Mouse (Mus musculus) cortical plate, adult 2 months (tissue): Measurements from ENCODE around the gene Lrrc8d. TPM values are rescaled to one million over a fixed set of nuclear protein-coding genes. Genes with fewer than 3 reads are reported as not detected.
"Not testable (repeated sequence)": the region's sequence is repeated elsewhere in the genome, so short reads cannot be mapped to it uniquely, and the experiment has no call there.

Source experiments
- H3K27ac ChIP-seq: fragments of 200-500 bp; 2 replicates; pipeline ENCODE4 v1.5.1; 2012; ENCODE audit warnings: low read length, control low read depth, inconsistent platforms; ENCODE audit not compliant: insufficient read depth
- H3K4me1 ChIP-seq: fragments of 200-500 bp; 2 replicates; pipeline ENCODE4 v1.6.1; 2011; ENCODE audit warnings: low read length; ENCODE audit not compliant: control insufficient read depth, insufficient read depth
- H3K4me3 ChIP-seq: fragments of 200-500 bp; 2 replicates; pipeline ENCODE4 v1.5.1; 2011; ENCODE audit warnings: mild to moderate bottlenecking, low read length, control low read depth; ENCODE audit not compliant: insufficient read depth
- CTCF ChIP-seq: fragments of 200-500 bp; IDR thresholded peaks from 2 replicates; pipeline ENCODE4 v1.5.1; 2011; ENCODE audit warnings: mild to moderate bottlenecking, control low read depth, low read length; ENCODE audit not compliant: insufficient read depth; ENCODE audit errors: extremely low read depth
- POLR2A ChIP-seq: fragments of 200-500 bp; IDR thresholded peaks from 2 replicates; pipeline ENCODE4 v1.6.1; 2011; ENCODE audit warnings: mild to moderate bottlenecking, low read length, control low read depth; ENCODE audit not compliant: insufficient read depth; ENCODE audit errors: extremely low read depth
- polyA plus RNA-seq: library from polyadenylated mRNA; depleted of rRNA; stranded (reverse); fragments of >200 nt; gene quantifications from 2 replicates; pipeline ENCODE4 v1.2.3, GENCODE M21; 2012

Gene Lrrc8d
- polyA plus RNA-seq, 1 experiment, result 12.9 TPM

- H3K4me1 ChIP-seq, result peaks cover 5% of the 10 kb centered on the region; the same call in 1 of the 2 replicates
- TF ChIP-seq CTCF (no peak), POLR2A (no peak)
- H3K4me3 ChIP-seq, result no peak overlapping the region
- H3K27ac ChIP-seq, result no peak overlapping the region
Measured at GRCm38 (mm10) chr5:105683912-105684350, 15.8 kb upstream of the Lrrc8d start.

- no peak overlapping the region for H3K4me3 ChIP-seq
- peaks cover 3% of the 10 kb centered on the region; the same call in 1 of the 2 replicates for H3K4me1 ChIP-seq
- TF ChIP-seq CTCF (peak; percentile 83), POLR2A (no peak)
- no peak overlapping the region for H3K27ac ChIP-seq
Measured at GRCm38 (mm10) chr5:105684861-105685600, 14.7 kb upstream of the Lrrc8d start.

- not testable (repeated sequence) for H3K4me3 ChIP-seq, H3K4me1 ChIP-seq, H3K27ac ChIP-seq
Measured at GRCm38 (mm10) chr5:105685780-105686305, 13.9 kb upstream of the Lrrc8d start.

DNA sequence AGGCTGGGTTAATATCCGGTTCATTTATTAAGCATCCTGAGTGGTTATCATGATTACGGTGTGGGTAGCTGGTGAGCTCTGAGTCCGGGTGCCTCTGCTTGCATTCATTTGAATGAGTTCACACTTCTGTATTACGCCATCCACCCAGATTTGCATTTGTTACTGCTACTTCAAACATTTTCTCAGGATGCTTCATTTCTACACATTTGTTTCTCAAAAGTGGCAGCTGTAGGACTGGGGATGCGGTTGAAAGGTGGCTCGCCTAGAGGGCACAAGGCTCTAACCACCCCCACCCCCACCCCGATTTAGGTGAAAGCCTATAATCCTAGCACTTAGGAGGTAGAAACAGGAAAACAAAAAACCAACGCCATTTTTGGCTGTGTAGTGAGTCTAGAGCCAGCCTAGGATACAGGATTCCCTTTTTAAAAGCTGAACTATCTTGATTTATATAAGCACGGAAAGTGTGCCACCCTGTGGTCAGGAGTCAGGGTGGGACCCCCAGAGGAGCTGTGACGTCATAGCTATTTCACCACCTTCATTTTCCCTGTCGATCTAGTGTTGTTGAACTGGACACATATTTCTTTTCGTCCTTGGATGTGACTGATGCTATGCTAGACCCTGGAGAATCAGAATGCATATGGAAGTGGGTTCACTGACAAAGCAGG is 13.3 kb upstream of the Lrrc8d start:
- peaks cover 3% of the 10 kb centered on the region; the same call in 1 of the 2 replicates for H3K4me1 ChIP-seq
- no peak overlapping the region for H3K27ac ChIP-seq
- no peak overlapping the region for H3K4me3 ChIP-seq
- TF ChIP-seq POLR2A (no peak), CTCF (no peak)

- no peak overlapping the region for H3K4me3 ChIP-seq
- 0 out of 2 replicates have a peak overlapping the region, but pooled peaks have one; percentile 31 for H3K27ac ChIP-seq
- TF ChIP-seq POLR2A (no peak), CTCF (no peak)
- no peaks in the 10 kb centered on the region for H3K4me1 ChIP-seq
Measured at GRCm38 (mm10) chr5:105690502-105691454, 9.0 kb upstream of the Lrrc8d start.

DNA sequence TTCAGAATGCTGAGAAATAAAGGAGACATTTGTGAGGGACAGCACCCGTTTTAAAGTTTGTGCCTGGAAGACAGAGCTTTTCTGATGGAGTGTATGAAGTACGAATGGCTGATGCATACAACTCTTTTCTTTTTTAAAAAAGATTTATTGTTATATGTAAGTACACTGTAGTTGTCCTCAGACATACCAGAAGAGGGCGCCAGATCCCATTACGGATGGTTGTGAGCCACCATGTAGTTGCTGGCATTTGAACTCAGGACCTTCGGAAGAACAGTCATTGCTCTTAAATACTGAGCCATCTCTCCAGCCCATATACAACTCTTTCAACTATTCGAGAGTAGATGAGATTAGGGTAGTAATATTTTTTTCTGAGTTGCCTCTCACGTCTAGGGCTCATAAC is 8.1 kb upstream of the Lrrc8d start:
- TF ChIP-seq POLR2A, result no peak
- TF ChIP-seq CTCF, result peak; percentile 31; the same call in 1 of the 2 replicates
- H3K27ac ChIP-seq, result no peak overlapping the region
- H3K4me1 ChIP-seq, result no peaks in the 10 kb centered on the region
- no peak overlapping the region for H3K4me3 ChIP-seq

GRCm38 (mm10) chr5:105694339-105694930 is 5.3 kb upstream of the Lrrc8d start:
- peak overlapping the region; percentile 70 for H3K27ac ChIP-seq

DNA sequence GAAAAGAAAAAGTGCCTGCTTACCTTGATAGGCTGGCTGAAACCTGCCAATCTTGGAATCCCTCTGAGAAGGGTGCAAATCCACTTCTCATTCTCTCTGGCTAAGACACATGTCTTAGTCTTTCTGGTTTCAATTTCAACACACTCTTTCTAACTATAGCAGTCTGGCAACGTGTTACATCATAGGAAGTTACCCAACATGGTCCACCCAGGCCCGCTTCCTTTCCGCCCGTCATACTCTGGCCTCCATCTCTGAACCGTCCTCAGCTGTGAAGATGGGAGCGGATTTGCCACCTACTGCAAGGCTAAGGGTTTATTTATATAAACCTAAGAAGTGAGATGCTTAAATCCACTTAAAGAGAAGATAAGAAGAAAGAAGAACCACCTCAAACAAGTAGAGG is 3.7 kb upstream of the Lrrc8d start:
- Histone ChIP-seq H3K4me1 (no peaks in the 10 kb centered on the region), H3K27ac (no peak overlapping the region), H3K4me3 (no peak overlapping the region)
- TF ChIP-seq CTCF (no peak), POLR2A (no peak)

More at GRCm38 (mm10) chr5:105694339-105694930, 5.3 kb upstream of the Lrrc8d start:
- TF ChIP-seq CTCF (no peak), POLR2A (no peak)
- H3K4me1 ChIP-seq, result no peaks in the 10 kb centered on the region
- no peak overlapping the region for H3K4me3 ChIP-seq

DNA sequence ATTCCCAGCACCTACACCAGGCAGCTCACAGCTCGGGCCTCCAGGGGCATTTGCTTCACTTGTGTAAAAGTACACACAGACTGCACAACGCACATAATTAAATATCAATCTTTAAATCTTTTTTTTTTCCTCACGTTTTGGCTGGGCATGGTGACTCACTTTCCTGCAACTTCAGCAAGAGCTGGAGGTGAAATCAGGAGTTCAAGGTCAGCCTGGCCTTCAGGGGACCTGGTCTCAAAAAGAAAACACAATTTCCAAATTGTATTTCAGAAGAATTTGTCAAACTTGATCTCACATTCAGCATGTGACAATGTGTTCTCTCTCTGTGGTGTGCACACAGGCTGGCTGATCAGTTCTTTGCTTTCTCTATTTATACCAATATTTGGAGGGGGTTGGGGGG is 1.9 kb upstream of the Lrrc8d start:
- Histone ChIP-seq H3K4me1 (no peaks in the 10 kb centered on the region; the same call in 1 of the 2 replicates), H3K4me3 (no peak overlapping the region), H3K27ac (no peak overlapping the region)
- TF ChIP-seq POLR2A (no peak), CTCF (no peak)
